Mouse (Mus musculus) forebrain, embryonic 10.5 days (tissue): ENCODE data around the gene Fbxo34. TPM values are rescaled to one million over a fixed set of nuclear protein-coding genes. Genes with fewer than 3 reads are reported as not detected.

Source experiments
- DNase-seq: peaks from one replicate; pipeline ENCODE4 v3.0.0-alpha.2; 2017; ENCODE audit warnings: low spot score; ENCODE audit errors: extremely low spot score
- H3K27ac ChIP-seq: fragments of 300-500 bp; sonication (generic); 2 replicates; pipeline ENCODE4 v1.5.1; 2016; ENCODE audit warnings: mild to moderate bottlenecking
- H3K27me3 ChIP-seq: fragments of 300-500 bp; sonication (generic); 2 replicates; pipeline ENCODE4 v1.6.1; 2016; ENCODE audit warnings: mild to moderate bottlenecking; ENCODE audit not compliant: poor library complexity, severe bottlenecking
- H3K36me3 ChIP-seq: fragments of 300-500 bp; sonication (generic); replicated peaks from 2 replicates; pipeline ENCODE4 v1.6.1; 2016; ENCODE audit warnings: mild to moderate bottlenecking, moderate library complexity
- H3K4me1 ChIP-seq: fragments of 300-500 bp; sonication (generic); 2 replicates; pipeline ENCODE4 v1.6.1; 2016
- H3K4me3 ChIP-seq: fragments of 300-500 bp; sonication (generic); 2 replicates; pipeline ENCODE4 v1.5.1; 2016; ENCODE audit warnings: mild to moderate bottlenecking, moderate library complexity
- H3K9me3 ChIP-seq: fragments of 300-500 bp; sonication (generic); 2 replicates; pipeline ENCODE4 v1.6.1; 2016; ENCODE audit warnings: mild to moderate bottlenecking, moderate library complexity
- WGBS: fragments of 180-500 bp; shearing (Covaris S2); methylation state at CpG from one replicate; pipeline ENCODE4 v1.1.7; 2016; 5-methylcytosine and 5-hydroxymethylcytosine counted together
- polyA plus RNA-seq: library from polyadenylated mRNA; unstranded; fragments of >200 nt; fragmentation: Nextera tagmentation; extraction: Ambion mirVana; gene quantifications from 2 replicates; pipeline ENCODE4 v1.2.1, GENCODE M21; 2016

Gene Fbxo34
- polyA plus RNA-seq, 1 experiment from 2014 or later, result 26.5 TPM

- Histone ChIP-seq H3K4me3 (no peak overlapping the region), H3K9me3 (peaks cover 9% of the 10 kb centered on the region; the same call in 1 of the 2 replicates), H3K4me1 (no peaks in the 10 kb centered on the region), H3K27me3 (no peaks in the 10 kb centered on the region), H3K36me3 (no peaks in the 10 kb centered on the region), H3K27ac (no peak overlapping the region)
- DNase-seq, result no peak
- 77% methylated on average over 9 of the region's 9 CpGs for WGBS
Observed at GRCm38 (mm10) chr14:47445331-47446095, 4.7 kb upstream of the Fbxo34 start.

- no peaks in the 10 kb centered on the region for H3K36me3 ChIP-seq
- DNase-seq, result no peak
- H3K27ac ChIP-seq, result no peak overlapping the region
- H3K4me1 ChIP-seq, result peaks cover 4% of the 10 kb centered on the region; the same call in 1 of the 2 replicates
- 84% methylated on average over 4 of the region's 4 CpGs for WGBS
- no peaks in the 10 kb centered on the region for H3K27me3 ChIP-seq
- H3K4me3 ChIP-seq, result no peak overlapping the region
- no peaks in the 10 kb centered on the region for H3K9me3 ChIP-seq
Observed at GRCm38 (mm10) chr14:47459556-47459955, 9.3 kb downstream of the Fbxo34 start.

- WGBS, result 92% methylated on average over 8 of the region's 8 CpGs
- Histone ChIP-seq H3K36me3 (no peaks in the 10 kb centered on the region), H3K4me3 (no peak overlapping the region), H3K9me3 (no peaks in the 10 kb centered on the region), H3K27ac (no peak overlapping the region), H3K4me1 (peaks cover 4% of the 10 kb centered on the region; the same call in 1 of the 2 replicates), H3K27me3 (no peaks in the 10 kb centered on the region)
- DNase-seq, result no peak
Observed at GRCm38 (mm10) chr14:47461997-47462396, 11.8 kb downstream of the Fbxo34 start.

- Histone ChIP-seq H3K9me3 (no peaks in the 10 kb centered on the region), H3K4me1 (peaks cover 4% of the 10 kb centered on the region; the same call in 1 of the 2 replicates), H3K36me3 (no peaks in the 10 kb centered on the region), H3K27me3 (no peaks in the 10 kb centered on the region), H3K4me3 (no peak overlapping the region), H3K27ac (no peak overlapping the region)
- no peak for DNase-seq
- 89% methylated on average over 4 of the region's 4 CpGs for WGBS
Observed at GRCm38 (mm10) chr14:47462453-47462852, 12.2 kb downstream of the Fbxo34 start.

DNA sequence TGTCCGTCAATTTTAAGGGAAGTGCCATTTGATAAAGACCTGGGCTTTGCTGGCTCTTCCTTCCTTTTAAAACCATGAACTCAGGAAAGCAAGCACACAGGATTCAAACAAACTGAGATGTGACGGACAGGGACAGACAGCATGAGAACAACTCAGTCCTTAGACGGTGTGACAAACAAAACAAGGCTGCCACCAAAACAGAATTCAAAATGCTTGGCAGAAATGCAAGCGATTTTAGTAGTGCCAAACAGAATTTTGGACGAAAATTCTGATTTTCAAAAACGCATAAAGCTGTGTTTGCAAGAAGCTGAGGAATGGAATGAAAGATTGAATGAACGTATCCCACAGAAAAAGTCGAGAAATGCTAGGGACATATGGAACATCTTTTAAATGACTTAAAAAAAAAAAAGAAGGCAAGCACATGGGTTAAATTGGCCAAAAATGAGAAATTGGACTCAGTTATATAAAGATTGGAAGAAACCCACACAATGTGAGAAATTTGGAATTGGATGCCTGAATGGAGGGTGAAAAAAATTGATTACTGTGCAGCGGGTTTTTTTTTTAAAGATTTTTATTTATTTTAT is 12.7 kb downstream of the Fbxo34 start:
- no peak overlapping the region for H3K27ac ChIP-seq
- no peaks in the 10 kb centered on the region for H3K9me3 ChIP-seq
- H3K4me1 ChIP-seq, result peaks cover 2% of the 10 kb centered on the region; the same call in 1 of the 2 replicates
- H3K27me3 ChIP-seq, result no peaks in the 10 kb centered on the region
- DNase-seq, result no peak
- no peaks in the 10 kb centered on the region for H3K36me3 ChIP-seq
- 89% methylated on average over 9 of the region's 9 CpGs for WGBS
- H3K4me3 ChIP-seq, result no peak overlapping the region

DNA sequence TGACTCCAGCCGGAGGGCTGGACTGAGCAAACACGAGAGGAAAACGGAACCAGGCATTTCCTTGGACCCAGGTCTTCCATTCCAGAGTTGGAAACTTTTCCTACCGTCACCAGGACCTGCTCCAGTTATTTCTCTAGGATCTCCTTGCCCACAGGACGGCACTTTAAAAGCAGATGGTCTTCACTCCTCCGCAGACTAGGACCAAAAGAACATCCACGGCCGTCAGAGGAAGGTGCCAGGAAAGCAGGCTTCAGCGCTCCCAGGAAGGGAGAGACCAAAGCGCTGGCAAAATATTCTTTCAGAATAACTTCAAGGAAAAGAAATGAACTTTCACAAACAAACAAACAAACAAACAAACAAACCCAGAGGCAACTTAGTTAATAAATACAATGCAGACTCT is 14.2 kb downstream of the Fbxo34 start:
- WGBS, result 88% methylated on average over 10 of the region's 10 CpGs
- DNase-seq, result no peak
- Histone ChIP-seq H3K4me1 (no peaks in the 10 kb centered on the region), H3K36me3 (no peaks in the 10 kb centered on the region), H3K4me3 (no peak overlapping the region), H3K27ac (no peak overlapping the region), H3K9me3 (no peaks in the 10 kb centered on the region), H3K27me3 (no peaks in the 10 kb centered on the region)

DNA sequence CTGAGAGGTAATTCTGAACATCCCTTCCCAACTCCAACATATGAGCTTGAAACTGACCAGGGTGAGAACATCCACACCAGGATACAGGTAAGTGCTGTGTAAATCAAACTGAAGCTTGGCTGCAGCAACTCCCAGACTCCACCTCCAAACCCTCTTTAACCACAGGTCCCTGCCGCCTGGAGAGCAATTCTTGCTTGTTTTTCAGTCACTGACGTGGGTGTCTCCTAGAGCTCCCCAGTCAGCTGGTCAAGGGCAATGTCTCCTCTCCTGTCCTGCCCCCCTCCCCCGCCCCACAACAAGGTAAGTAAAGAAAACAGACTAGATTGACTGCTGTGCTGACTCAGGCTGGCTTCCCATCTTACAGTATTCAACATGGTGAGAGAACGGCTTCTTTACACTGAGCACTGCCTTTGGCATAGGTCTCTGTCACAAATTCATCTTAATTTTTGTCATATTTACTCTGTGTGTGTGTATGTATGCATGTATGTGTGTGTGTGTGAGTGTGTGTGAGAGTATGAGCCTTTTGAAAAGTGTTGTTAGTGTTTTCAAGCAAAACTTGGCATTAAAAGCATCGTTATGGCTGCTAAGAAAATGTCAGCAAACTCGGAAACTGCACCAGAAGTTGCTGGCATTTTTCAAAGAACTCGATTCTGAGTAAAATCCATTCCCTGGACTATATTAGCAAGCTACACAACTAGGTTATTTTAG is 15.4 kb downstream of the Fbxo34 start:
- Histone ChIP-seq H3K4me3 (no peak overlapping the region), H3K27ac (no peak overlapping the region), H3K27me3 (no peaks in the 10 kb centered on the region), H3K4me1 (no peaks in the 10 kb centered on the region), H3K9me3 (no peaks in the 10 kb centered on the region), H3K36me3 (no peaks in the 10 kb centered on the region)
- WGBS, result 56% methylated on average over 7 of the region's 7 CpGs
- DNase-seq, result no peak

GRCm38 (mm10) chr14:47472359-47472742 is 22.1 kb downstream of the Fbxo34 start:
- H3K9me3 ChIP-seq, result no peaks in the 10 kb centered on the region
- H3K27me3 ChIP-seq, result no peaks in the 10 kb centered on the region
- peak; percentile 94 for DNase-seq
- under 1% methylated on average over 40 of the region's 40 CpGs for WGBS
- peak overlapping the region; percentile 93 for H3K27ac ChIP-seq
- H3K36me3 ChIP-seq, result peaks cover 9% of the 10 kb centered on the region
- peak overlapping the region; percentile 80 for H3K4me3 ChIP-seq
- peaks cover 16% of the 10 kb centered on the region for H3K4me1 ChIP-seq

GRCm38 (mm10) chr14:47472743-47473546 is 22.7 kb downstream of the Fbxo34 start:
- H3K27ac ChIP-seq, result peak overlapping the region; percentile 93
- 2% methylated on average over 60 of the region's 69 CpGs for WGBS
- H3K27me3 ChIP-seq, result no peaks in the 10 kb centered on the region
- H3K9me3 ChIP-seq, result no peaks in the 10 kb centered on the region
- peak overlapping the region; percentile 80 for H3K4me3 ChIP-seq
- peaks cover 9% of the 10 kb centered on the region for H3K36me3 ChIP-seq
- peak; percentile 66 for DNase-seq
- peaks cover 16% of the 10 kb centered on the region for H3K4me1 ChIP-seq

DNA sequence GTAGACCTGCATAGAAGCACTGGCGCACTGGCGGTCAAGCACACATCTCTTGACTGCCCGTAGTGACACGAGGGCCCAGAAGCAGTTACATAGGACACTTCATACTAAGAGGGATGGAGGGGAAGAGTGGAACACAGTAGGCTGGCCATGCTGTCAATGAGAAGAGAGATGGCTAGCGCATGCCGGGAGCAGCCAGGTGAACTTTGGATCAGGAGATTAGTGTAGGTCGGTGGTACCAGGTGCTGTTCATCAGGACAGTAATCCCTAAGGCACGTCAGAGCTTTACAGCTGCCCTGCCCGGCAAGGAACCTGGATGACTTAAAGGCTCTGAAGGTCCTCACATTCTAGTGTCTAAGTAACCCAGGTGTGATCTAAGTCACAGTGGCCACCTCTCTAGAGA is 23.7 kb downstream of the Fbxo34 start:
- H3K9me3 ChIP-seq, result no peaks in the 10 kb centered on the region
- no peak for DNase-seq
- H3K27me3 ChIP-seq, result no peaks in the 10 kb centered on the region
- H3K36me3 ChIP-seq, result peaks cover 9% of the 10 kb centered on the region
- H3K27ac ChIP-seq, result no peak overlapping the region
- WGBS, result 88% methylated on average over 9 of the region's 9 CpGs
- H3K4me1 ChIP-seq, result peaks cover 16% of the 10 kb centered on the region
- peak overlapping the region; percentile 80; the same call in 1 of the 2 replicates for H3K4me3 ChIP-seq

GRCm38 (mm10) chr14:47474571-47475254 is 24.5 kb downstream of the Fbxo34 start:
- Histone ChIP-seq H3K36me3 (peaks cover 9% of the 10 kb centered on the region), H3K4me3 (peak overlapping the region; percentile 80; the same call in 1 of the 2 replicates), H3K9me3 (no peaks in the 10 kb centered on the region), H3K4me1 (peaks cover 16% of the 10 kb centered on the region), H3K27ac (no peak overlapping the region), H3K27me3 (no peaks in the 10 kb centered on the region)
- 96% methylated on average over 8 of the region's 8 CpGs for WGBS
- no peak for DNase-seq

- Histone ChIP-seq H3K36me3 (peaks cover 9% of the 10 kb centered on the region), H3K9me3 (no peaks in the 10 kb centered on the region), H3K27ac (no peak overlapping the region), H3K4me1 (peaks cover 16% of the 10 kb centered on the region), H3K4me3 (no peak overlapping the region), H3K27me3 (no peaks in the 10 kb centered on the region)
- DNase-seq, result no peak
- WGBS, result 92% methylated on average over 4 of the region's 4 CpGs
Observed at GRCm38 (mm10) chr14:47476266-47476665, 26.0 kb downstream of the Fbxo34 start.
